Mouse (Mus musculus): Measurements from ENCODE around the gene Negr1. TPM values are rescaled to one million over a fixed set of nuclear protein-coding genes. Genes with fewer than 3 reads are reported as not detected.
A peak's percentile ranks its signal among the peaks of the same experiment; 100 is the strongest.

Negr1 gene
- polyA plus RNA-seq, 1 experiment from 2014 or later: 5.9 TPM

DNA sequence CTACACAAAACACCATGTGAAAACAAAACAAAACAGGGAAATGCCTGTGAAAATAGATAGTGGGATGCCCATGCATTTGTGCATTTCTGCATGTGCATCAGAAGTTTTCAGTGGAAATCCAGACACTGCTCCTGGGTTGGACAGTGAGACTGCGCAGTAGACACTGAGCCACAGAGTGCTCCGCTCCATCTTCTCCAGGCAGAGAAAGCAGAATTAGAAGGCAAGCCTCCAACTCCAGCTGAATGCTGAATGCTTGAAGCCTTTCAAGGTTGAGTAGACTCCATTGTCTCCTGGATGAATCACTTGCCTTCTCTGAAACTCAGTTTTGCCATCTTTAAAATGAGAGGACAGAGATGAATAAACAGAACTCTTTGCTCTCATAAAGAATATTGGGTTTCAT lies 546.6 kb downstream of the Negr1 start:
- 92% methylated on average over 2 of the region's 2 CpGs for WGBS
- H3K4me1 ChIP-seq: peaks cover 9% of the 10 kb centered on the region; the same call in 1 of the 2 replicates
- H3K27ac ChIP-seq: no peak overlapping the region
- no peaks in the 10 kb centered on the region for H3K27me3 ChIP-seq
- no peak overlapping the region for H3K4me2 ChIP-seq (replicated peaks)
- H3K36me3 ChIP-seq: no peaks in the 10 kb centered on the region
- no peaks in the 10 kb centered on the region for H3K9me3 ChIP-seq
- H3K4me3 ChIP-seq: no peak overlapping the region
- ATAC-seq (ENCODE audit: low FRiP score, low read depth): no peak
- H3K9ac ChIP-seq: no peak overlapping the region

DNA sequence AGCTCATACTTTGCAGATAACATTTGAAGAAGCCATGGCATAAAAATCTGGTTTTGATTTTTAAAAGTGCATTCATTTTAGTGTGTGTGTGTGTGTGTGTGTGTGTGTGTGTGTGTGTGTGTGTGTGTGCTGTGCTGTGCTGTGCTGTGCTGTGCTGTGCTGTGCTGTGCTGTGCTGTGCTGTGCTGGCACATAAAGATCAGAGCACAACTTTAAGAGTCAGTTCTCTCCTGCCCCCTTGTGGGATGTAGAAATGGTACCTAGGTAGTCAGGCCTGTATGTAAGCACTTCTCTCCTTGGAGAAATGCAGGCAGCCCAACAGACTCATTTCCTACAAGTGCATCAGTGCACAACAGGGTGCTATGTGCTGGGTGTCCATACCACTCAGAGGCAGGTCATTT lies 547.7 kb downstream of the Negr1 start:
- H3K27me3 ChIP-seq: no peaks in the 10 kb centered on the region
- H3K9ac ChIP-seq: no peak overlapping the region
- ATAC-seq (ENCODE audit: low FRiP score, low read depth): peak; percentile 64
- no peak overlapping the region for H3K4me2 ChIP-seq (replicated peaks)
- no peak overlapping the region for H3K27ac ChIP-seq
- peaks cover 9% of the 10 kb centered on the region; the same call in 1 of the 2 replicates for H3K4me1 ChIP-seq
- H3K4me3 ChIP-seq: no peak overlapping the region
- H3K9me3 ChIP-seq: no peaks in the 10 kb centered on the region
- H3K36me3 ChIP-seq: no peaks in the 10 kb centered on the region

DNA sequence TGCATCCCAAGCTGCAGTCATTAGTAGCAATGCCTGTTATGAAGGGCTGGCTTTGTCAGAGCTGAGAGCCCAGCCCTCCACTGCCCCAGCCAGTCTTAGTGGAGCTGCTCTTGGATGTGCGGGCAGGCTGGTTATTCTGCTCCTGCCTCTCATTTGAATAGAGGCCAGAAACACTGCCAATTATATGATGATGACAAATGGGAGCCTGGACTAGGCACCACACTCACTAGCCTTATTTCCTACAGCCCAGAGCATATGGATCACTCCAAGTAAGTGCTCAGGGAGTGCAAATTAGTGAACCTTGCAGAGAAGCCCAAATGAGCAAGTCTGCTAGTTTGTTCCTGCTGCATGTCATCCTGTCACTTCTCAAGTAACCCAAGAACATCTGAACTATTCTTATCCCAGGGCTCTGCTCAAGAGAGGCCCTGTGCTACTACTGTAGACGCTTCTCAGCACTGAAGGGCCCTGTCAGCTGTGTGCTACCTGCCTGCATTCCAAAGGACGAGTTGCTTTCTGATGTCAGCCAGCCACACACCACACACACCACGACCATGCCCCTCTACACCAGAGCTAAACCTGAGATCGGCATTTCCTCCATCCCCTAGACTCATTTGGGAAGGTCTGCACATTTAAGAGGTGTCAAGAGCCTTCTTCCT lies 553.6 kb downstream of the Negr1 start:
- H3K9ac ChIP-seq: no peak overlapping the region
- no peaks in the 10 kb centered on the region for H3K36me3 ChIP-seq
- H3K27me3 ChIP-seq: no peaks in the 10 kb centered on the region
- H3K9me3 ChIP-seq: no peaks in the 10 kb centered on the region
- no peak overlapping the region for H3K27ac ChIP-seq
- H3K4me1 ChIP-seq: no peaks in the 10 kb centered on the region
- ATAC-seq (ENCODE audit: low FRiP score, low read depth): no peak; the same call in 1 of the 2 replicates
- WGBS: 30% methylated on average over 5 of the region's 5 CpGs
- no peak overlapping the region for H3K4me3 ChIP-seq
- no peak overlapping the region for H3K4me2 ChIP-seq (replicated peaks)

DNA sequence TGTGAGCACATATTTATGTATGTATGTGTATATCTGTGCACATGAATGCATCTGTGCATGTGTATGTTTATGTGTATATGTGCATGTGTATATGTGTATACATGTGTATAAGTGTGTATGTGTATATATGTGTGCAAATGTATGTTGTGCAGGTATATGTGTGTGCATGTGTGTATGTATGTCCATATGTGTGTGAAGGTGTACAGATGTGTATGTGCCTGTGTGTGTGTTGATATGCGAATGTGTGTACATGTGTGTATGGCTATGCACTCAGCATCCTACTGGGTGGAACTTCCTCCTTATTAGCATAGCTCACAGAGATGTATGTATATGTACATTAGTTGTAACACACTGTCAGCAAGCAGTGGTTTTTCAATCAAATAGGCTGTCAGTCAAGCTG lies 554.4 kb downstream of the Negr1 start:
- 94% methylated on average over 1 of the region's 1 CpGs for WGBS
- no peak for ATAC-seq (ENCODE audit: low FRiP score, low read depth)
- Histone ChIP-seq H3K36me3 (no peaks in the 10 kb centered on the region), H3K4me2 (replicated peaks) (no peak overlapping the region), H3K9ac (no peak overlapping the region), H3K27ac (no peak overlapping the region), H3K9me3 (no peaks in the 10 kb centered on the region), H3K4me1 (no peaks in the 10 kb centered on the region), H3K4me3 (no peak overlapping the region), H3K27me3 (no peaks in the 10 kb centered on the region)

DNA sequence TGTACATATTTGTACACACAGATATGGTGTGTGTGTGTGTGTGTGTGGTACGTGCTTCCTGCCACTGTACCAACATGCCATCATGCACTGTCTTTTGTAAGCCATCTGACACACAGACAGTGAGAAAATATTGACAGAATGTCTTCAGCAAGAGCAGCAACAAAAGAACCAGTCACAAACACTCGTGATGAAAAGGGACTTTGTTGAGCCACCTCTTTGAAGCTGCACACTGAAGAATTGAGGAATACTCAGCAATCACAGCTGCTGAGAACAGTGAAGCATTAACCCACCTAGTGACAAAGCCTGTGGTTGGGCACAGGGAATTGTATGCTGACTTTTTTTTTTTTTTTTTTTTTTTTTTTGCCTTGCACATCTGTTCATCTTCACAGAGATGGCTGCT lies 558.3 kb downstream of the Negr1 start:
- H3K27ac ChIP-seq: no peak overlapping the region
- no peak for ATAC-seq (ENCODE audit: low FRiP score, low read depth)
- no peak overlapping the region for H3K4me3 ChIP-seq
- H3K9ac ChIP-seq: no peak overlapping the region
- H3K4me1 ChIP-seq: no peaks in the 10 kb centered on the region
- no peaks in the 10 kb centered on the region for H3K27me3 ChIP-seq
- H3K9me3 ChIP-seq: no peaks in the 10 kb centered on the region; the same call in 1 of the 2 replicates
- H3K4me2 ChIP-seq (replicated peaks): no peak overlapping the region
- no peaks in the 10 kb centered on the region for H3K36me3 ChIP-seq
- 74% methylated on average over 2 of the region's 2 CpGs for WGBS

DNA sequence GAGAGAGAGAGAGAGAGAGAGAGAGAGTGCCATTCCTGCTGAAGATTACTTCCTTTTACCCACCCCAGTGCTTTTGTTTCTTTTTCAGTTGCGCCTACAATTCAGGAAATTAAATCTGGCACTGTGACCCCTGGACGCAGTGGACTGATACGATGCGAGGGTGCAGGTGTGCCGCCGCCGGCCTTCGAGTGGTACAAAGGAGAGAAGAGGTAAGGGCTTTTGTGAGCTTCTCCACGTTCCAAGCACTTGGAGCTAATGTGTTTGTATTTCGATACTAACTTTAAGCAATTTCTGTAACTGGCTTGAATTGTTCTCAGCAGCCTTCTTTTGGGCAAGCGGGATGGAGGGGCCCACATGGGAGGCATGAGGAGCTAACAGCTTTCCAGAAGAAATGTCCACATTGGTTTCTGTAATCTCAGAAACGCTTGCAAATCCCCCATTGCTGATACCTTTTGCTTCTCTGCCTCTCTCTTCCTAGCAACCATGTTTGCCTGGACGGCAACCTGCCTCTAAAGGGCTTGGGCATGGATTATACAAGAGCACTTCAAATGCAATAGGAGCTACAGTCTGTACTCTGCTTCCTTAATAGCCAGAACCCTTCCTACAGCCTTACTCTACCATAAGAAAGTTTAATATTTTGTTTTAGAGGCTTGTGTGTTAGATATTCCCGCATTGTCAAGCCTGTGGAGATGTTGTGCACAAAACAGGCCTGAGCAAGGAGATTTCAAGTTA lies 584.7 kb downstream of the Negr1 start:
- Histone ChIP-seq H3K9me3 (no peaks in the 10 kb centered on the region), H3K27me3 (no peaks in the 10 kb centered on the region), H3K27ac (no peak overlapping the region), H3K9ac (no peak overlapping the region), H3K4me3 (no peak overlapping the region), H3K4me2 (replicated peaks) (no peak overlapping the region), H3K4me1 (no peaks in the 10 kb centered on the region), H3K36me3 (no peaks in the 10 kb centered on the region)
- WGBS: 85% methylated on average over 14 of the region's 14 CpGs
- ATAC-seq (ENCODE audit: low FRiP score, low read depth): no peak

DNA sequence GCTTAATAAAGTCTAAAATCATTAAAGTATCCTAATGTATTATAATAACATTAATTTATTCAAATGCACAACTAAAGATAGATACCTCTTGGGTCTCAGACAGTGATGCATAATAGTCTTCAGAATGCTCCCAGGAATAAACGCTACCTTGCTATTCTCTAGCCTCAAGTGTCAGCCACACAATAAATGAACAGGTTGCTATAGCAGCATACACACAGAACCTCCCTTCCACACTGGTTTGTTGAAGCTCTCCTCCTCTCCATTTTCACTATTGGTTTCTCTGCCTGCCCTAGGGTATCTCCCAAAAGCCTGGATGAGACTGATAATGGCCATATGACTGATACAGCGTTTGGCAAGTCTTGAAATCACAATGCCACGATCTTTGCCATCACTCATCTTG lies 593.3 kb downstream of the Negr1 start:
- Histone ChIP-seq H3K9ac (no peak overlapping the region), H3K27ac (no peak overlapping the region), H3K4me3 (no peak overlapping the region), H3K9me3 (no peaks in the 10 kb centered on the region), H3K27me3 (no peaks in the 10 kb centered on the region), H3K36me3 (no peaks in the 10 kb centered on the region), H3K4me2 (replicated peaks) (no peak overlapping the region), H3K4me1 (no peaks in the 10 kb centered on the region)
- 84% methylated on average over 3 of the region's 3 CpGs for WGBS
- no peak for ATAC-seq (ENCODE audit: low FRiP score, low read depth)

DNA sequence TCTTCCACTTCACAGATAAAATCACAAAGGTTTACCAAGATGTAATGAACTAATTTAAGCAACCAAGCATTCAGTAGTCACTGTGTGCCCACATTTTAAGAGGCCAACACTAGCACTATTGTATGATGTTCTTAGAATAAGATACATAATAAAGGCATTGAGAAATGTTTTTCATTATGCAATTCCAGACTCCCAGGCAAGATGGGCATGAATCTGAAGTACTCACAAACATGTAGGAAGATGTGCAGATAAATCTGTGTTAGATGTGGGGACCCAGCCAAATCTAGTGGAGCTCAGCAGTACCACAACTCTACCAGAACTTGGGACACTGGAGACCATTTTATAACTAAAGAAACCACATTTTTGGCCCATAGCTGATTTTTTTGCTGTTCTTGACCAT lies 593.9 kb downstream of the Negr1 start:
- Histone ChIP-seq H3K36me3 (no peaks in the 10 kb centered on the region), H3K4me3 (no peak overlapping the region), H3K9ac (no peak overlapping the region), H3K4me1 (no peaks in the 10 kb centered on the region), H3K4me2 (replicated peaks) (no peak overlapping the region), H3K27me3 (no peaks in the 10 kb centered on the region), H3K9me3 (no peaks in the 10 kb centered on the region), H3K27ac (no peak overlapping the region)
- ATAC-seq (ENCODE audit: low FRiP score, low read depth): no peak; the same call in 1 of the 2 replicates

DNA sequence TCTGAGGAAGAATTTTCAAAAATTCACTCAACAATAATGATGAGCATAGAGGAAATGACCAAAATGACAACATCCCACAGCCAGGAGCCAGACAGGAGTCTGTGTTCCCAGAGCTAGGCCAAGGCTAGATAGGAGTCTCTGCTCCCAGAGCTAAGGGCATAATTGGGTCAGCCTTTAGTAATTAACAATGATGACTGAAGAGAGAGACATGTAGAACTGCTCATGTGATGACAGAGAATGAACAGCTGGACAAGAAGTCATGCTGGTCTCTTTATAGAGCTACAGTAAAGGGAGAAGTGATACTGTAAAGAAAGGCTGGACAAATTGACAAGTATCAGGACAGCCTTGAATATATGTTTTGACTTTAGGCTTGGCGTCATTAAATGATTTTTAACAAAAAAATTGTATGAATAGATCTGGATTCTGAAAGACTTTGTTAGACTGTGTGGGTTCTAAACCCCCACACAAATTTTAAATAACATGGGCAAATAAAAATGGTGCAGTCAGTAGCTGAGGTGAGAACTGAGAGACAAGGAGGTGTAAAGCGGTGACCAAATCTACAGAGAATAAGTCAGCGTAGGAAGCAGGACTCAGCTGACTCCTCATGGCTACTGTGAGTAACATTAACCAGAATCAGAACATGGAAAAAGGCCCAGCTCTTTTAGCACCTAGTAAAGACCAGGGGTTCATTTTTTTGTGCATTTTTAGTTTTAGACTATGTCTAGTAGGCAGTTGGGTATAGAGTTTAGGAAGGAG lies 603.4 kb downstream of the Negr1 start:
- Histone ChIP-seq H3K27me3 (no peaks in the 10 kb centered on the region), H3K4me1 (no peaks in the 10 kb centered on the region), H3K4me3 (no peak overlapping the region), H3K27ac (no peak overlapping the region), H3K4me2 (replicated peaks) (no peak overlapping the region), H3K9ac (no peak overlapping the region), H3K9me3 (no peaks in the 10 kb centered on the region), H3K36me3 (no peaks in the 10 kb centered on the region)
- 91% methylated on average over 3 of the region's 3 CpGs for WGBS
- ATAC-seq (ENCODE audit: low FRiP score, low read depth): no peak

DNA sequence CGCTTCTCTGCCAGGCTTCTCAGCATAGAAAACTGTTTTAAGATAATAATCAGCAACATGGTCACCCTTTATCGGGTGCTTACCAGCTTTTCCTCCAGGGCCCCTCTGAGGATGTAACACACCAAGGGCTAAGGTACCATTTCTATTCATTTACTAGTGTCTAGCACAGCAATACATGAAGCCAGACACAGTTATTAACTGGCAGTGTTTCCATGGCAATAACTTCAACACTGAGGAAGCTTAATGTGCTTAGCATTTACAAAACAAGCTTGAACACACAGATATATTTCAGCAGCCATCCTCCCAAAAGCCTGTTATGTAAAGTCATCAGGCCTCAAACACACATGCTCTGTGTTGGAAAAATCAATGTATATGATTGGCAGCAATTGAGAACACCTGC lies 620.4 kb downstream of the Negr1 start:
- ATAC-seq (ENCODE audit: low FRiP score, low read depth): no peak
- Histone ChIP-seq H3K36me3 (no peaks in the 10 kb centered on the region), H3K9me3 (no peaks in the 10 kb centered on the region), H3K27ac (no peak overlapping the region), H3K9ac (no peak overlapping the region), H3K4me2 (replicated peaks) (no peak overlapping the region), H3K27me3 (no peaks in the 10 kb centered on the region), H3K4me1 (no peaks in the 10 kb centered on the region), H3K4me3 (no peak overlapping the region)
- WGBS: 78% methylated on average over 2 of the region's 2 CpGs

DNA sequence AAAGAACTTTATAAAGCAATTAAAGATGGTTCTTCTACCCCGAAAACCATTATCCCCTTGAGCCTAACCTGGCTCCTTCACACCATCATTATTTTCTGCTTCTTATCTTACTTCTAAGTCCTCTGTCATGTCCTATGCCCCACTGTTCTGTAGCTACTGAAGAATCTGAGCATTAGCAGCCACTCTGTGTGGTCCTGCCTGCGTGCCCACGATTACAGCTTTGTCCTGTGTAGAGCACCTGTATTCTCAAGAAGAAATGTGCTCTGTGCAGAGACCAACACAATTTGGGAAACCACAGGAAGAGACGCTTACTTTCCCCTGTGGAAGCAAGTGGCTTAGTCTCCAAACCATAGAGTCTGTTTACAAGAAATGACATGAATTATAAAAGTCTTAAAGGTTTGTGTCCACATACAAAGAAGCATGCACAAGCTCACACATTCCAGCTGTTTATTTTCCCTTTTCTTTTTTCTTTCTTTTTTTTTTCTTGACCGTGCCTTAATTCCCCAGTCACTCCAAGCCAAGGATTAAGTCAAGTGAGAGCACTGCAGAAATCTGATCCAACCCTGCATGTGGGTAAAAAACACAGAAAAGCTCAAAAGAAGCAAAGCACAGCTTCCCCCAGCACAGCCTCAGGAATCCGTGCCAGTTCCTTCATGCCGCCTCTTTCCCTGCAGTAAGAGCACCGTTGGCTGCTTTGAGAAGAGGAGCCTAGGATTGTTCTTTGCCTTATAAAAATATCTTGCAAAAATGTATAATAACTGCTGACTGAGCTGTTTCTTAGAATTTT lies 627.5 kb downstream of the Negr1 start:
- WGBS: 39% methylated on average over 8 of the region's 8 CpGs
- Histone ChIP-seq H3K4me2 (replicated peaks) (no peak overlapping the region), H3K36me3 (no peaks in the 10 kb centered on the region), H3K27ac (no peak overlapping the region), H3K9ac (no peak overlapping the region), H3K4me3 (no peak overlapping the region), H3K9me3 (no peaks in the 10 kb centered on the region), H3K4me1 (no peaks in the 10 kb centered on the region), H3K27me3 (no peaks in the 10 kb centered on the region)
- no peak for ATAC-seq (ENCODE audit: low FRiP score, low read depth)

DNA sequence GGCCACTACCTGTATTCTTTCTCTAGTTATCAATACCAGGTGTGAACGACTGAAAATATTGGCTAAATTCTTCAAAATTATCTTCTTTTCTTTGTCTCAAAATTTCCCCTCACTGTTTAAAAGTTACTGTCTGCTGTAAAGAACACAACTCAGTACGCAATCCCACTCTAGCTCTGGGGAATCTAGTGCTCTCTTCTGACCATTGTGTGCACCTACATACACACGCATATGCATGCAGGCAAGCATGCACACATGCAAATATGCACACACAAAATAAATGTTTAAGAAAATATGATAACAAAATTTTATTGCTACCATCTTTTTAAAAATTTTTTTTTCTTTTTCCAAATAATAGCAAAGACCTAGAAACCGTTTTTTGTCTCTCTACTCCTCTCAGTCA lies 628.2 kb downstream of the Negr1 start:
- no peaks in the 10 kb centered on the region for H3K9me3 ChIP-seq
- ATAC-seq (ENCODE audit: low FRiP score, low read depth): no peak
- H3K4me2 ChIP-seq (replicated peaks): no peak overlapping the region
- H3K9ac ChIP-seq: no peak overlapping the region
- no peak overlapping the region for H3K4me3 ChIP-seq
- WGBS: 81% methylated on average over 4 of the region's 4 CpGs
- H3K4me1 ChIP-seq: no peaks in the 10 kb centered on the region
- no peaks in the 10 kb centered on the region for H3K27me3 ChIP-seq
- no peaks in the 10 kb centered on the region for H3K36me3 ChIP-seq
- H3K27ac ChIP-seq: no peak overlapping the region
